Mouse (Mus musculus): Measurements from ENCODE around the gene Lamb1. TPM values are rescaled to one million over a fixed set of nuclear protein-coding genes. Genes with fewer than 3 reads are reported as not detected.
A peak's percentile ranks its signal among the peaks of the same experiment; 100 is the strongest.

Gene Lamb1
- polyA plus RNA-seq, 1 experiment from 2014 or later, result 31.7 TPM

GRCm38 (mm10) chr12:31350944-31351928 is 86.2 kb downstream of the Lamb1 start, which contains the start of gene Dld:
Gene Dld (minus strand): TSS chr12:31351453.
- Histone ChIP-seq H3K36me3 (ENCODE audit: control insufficient read depth, insufficient read depth, low read length) (no peaks in the 10 kb centered on the region), H3K27me3 (ENCODE audit: control insufficient read depth, insufficient read depth, low read length) (no peaks in the 10 kb centered on the region), H3K9me3 (ENCODE audit: control insufficient read depth, low read length) (no peaks in the 10 kb centered on the region), H3K4me2 (replicated peaks; ENCODE audit: low read depth) (peak within 1 kb of the TSS; percentile 76), H3K9ac (ENCODE audit: low read length) (peak within 1 kb of the TSS; percentile 94), H3K4me1 (replicated peaks; ENCODE audit: control insufficient read depth, insufficient read depth) (peaks cover 3% of the 10 kb centered on the region; the same call in 1 of the 2 replicates), H3K4me3 (ENCODE audit: low read depth, low read length) (peak within 1 kb of the TSS; percentile 90), H3K27ac (replicated peaks) (peak within 1 kb of the TSS; percentile 86)
- no peak for TF ChIP-seq CTCF (IDR thresholded peaks at IDR 0.05; ENCODE audit: low read depth)
- no peak for TF ChIP-seq EP300 (optimal IDR thresholded peaks at IDR 0.05)
- ATAC-seq (ENCODE audit: low FRiP score, low TSS enrichment) (peak; percentile 99), DNase-seq (ENCODE audit: low spot score) (peak; percentile 97)
- WGBS, result 5% methylated on average over 66 of the region's 66 CpGs

GRCm38 (mm10) chr12:31366428-31366827 is 101.4 kb downstream of the Lamb1 start:
- H3K4me1 ChIP-seq (replicated peaks; ENCODE audit: control insufficient read depth, insufficient read depth), result no peaks in the 10 kb centered on the region
- H3K27ac ChIP-seq (replicated peaks), result no peak overlapping the region
- H3K9me3 ChIP-seq (ENCODE audit: control insufficient read depth, low read length), result no peaks in the 10 kb centered on the region
- 56% methylated on average over 3 of the region's 3 CpGs for WGBS
- no peak overlapping the region for H3K4me3 ChIP-seq (ENCODE audit: low read depth, low read length)
- no peak for TF ChIP-seq CTCF (IDR thresholded peaks at IDR 0.05; ENCODE audit: low read depth)
- no peak for TF ChIP-seq EP300 (optimal IDR thresholded peaks at IDR 0.05)
- no peaks in the 10 kb centered on the region for H3K36me3 ChIP-seq (ENCODE audit: control insufficient read depth, insufficient read depth, low read length)
- no peak for DNase-seq (ENCODE audit: low spot score)
- H3K9ac ChIP-seq (ENCODE audit: low read length), result no peak overlapping the region
- H3K4me2 ChIP-seq (replicated peaks; ENCODE audit: low read depth), result no peak overlapping the region
- ATAC-seq (ENCODE audit: low FRiP score, low TSS enrichment), result no peak
- H3K27me3 ChIP-seq (ENCODE audit: control insufficient read depth, insufficient read depth, low read length), result no peaks in the 10 kb centered on the region

DNA sequence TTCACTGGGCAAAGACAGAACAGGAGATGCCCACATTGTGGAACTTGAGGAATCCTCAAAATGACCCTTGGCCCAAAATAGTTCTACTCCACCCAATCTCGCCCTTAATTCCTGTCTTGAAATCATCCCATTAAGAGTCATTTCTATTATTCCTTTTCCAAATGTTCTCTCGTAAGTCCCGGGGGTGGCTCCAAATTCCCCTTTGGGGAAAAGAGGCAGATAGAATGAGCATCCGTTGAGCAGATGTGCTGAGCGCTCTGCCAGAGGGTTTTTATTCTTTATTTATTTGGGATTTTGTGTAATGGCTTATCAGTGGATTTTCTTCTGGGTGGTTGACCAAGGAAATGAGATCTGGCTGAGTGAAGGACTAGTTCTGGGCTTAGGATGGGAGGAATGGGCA is 102.7 kb downstream of the Lamb1 start:
- TF ChIP-seq EP300 (optimal IDR thresholded peaks at IDR 0.05) (no peak), CTCF (IDR thresholded peaks at IDR 0.05; ENCODE audit: low read depth) (no peak)
- no peak overlapping the region for H3K27ac ChIP-seq (replicated peaks)
- H3K9ac ChIP-seq (ENCODE audit: low read length), result no peak overlapping the region
- 70% methylated on average over 5 of the region's 5 CpGs for WGBS
- H3K9me3 ChIP-seq (ENCODE audit: control insufficient read depth, low read length), result no peaks in the 10 kb centered on the region
- H3K27me3 ChIP-seq (ENCODE audit: control insufficient read depth, insufficient read depth, low read length), result no peaks in the 10 kb centered on the region
- H3K4me2 ChIP-seq (replicated peaks; ENCODE audit: low read depth), result no peak overlapping the region
- no peak for DNase-seq (ENCODE audit: low spot score)
- H3K4me1 ChIP-seq (replicated peaks; ENCODE audit: control insufficient read depth, insufficient read depth), result no peaks in the 10 kb centered on the region
- H3K4me3 ChIP-seq (ENCODE audit: low read depth, low read length), result no peak overlapping the region
- no peak for ATAC-seq (ENCODE audit: low FRiP score, low TSS enrichment)
- no peaks in the 10 kb centered on the region for H3K36me3 ChIP-seq (ENCODE audit: control insufficient read depth, insufficient read depth, low read length)

DNA sequence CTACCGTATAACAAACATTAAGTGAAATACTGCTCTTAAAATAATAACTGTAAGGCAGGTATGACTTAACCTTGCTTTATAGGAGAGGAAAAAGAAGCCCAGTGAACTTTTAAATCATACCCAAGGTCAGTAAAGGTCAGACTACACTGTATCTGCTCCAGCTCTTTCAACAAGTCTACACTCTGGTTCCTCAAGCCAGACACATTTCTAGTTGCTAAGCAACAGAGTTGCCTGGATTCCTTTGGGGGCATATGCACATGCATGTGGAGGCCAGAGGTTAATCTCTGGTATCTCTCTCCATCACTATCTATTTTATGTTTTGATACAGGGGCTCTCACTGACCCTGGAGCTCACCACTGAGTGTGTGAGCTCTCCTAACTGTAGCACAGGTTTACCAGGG is 104.1 kb downstream of the Lamb1 start:
- DNase-seq (ENCODE audit: low spot score), result no peak
- no peak for ATAC-seq (ENCODE audit: low FRiP score, low TSS enrichment)

GRCm38 (mm10) chr12:31369656-31370055 is 104.6 kb downstream of the Lamb1 start:
- no peak for ATAC-seq (ENCODE audit: low FRiP score, low TSS enrichment)
- 73% methylated on average over 7 of the region's 7 CpGs for WGBS

More for the DNA sequence above, 104.1 kb downstream of the Lamb1 start:
- WGBS, result 86% methylated on average over 1 of the region's 1 CpGs
- H3K9me3 ChIP-seq (ENCODE audit: control insufficient read depth, low read length), result no peaks in the 10 kb centered on the region
- no peaks in the 10 kb centered on the region for H3K4me1 ChIP-seq (replicated peaks; ENCODE audit: control insufficient read depth, insufficient read depth)
- no peak for TF ChIP-seq EP300 (optimal IDR thresholded peaks at IDR 0.05)
- no peak for TF ChIP-seq CTCF (IDR thresholded peaks at IDR 0.05; ENCODE audit: low read depth)
- H3K27ac ChIP-seq (replicated peaks), result no peak overlapping the region
- H3K4me2 ChIP-seq (replicated peaks; ENCODE audit: low read depth), result no peak overlapping the region
- H3K4me3 ChIP-seq (ENCODE audit: low read depth, low read length), result no peak overlapping the region
- no peaks in the 10 kb centered on the region for H3K27me3 ChIP-seq (ENCODE audit: control insufficient read depth, insufficient read depth, low read length)
- H3K36me3 ChIP-seq (ENCODE audit: control insufficient read depth, insufficient read depth, low read length), result no peaks in the 10 kb centered on the region
- H3K9ac ChIP-seq (ENCODE audit: low read length), result no peak overlapping the region

More at GRCm38 (mm10) chr12:31369656-31370055, 104.6 kb downstream of the Lamb1 start:
- no peak for DNase-seq (ENCODE audit: low spot score)
- no peak overlapping the region for H3K4me3 ChIP-seq (ENCODE audit: low read depth, low read length)
- no peaks in the 10 kb centered on the region for H3K9me3 ChIP-seq (ENCODE audit: control insufficient read depth, low read length)
- H3K4me2 ChIP-seq (replicated peaks; ENCODE audit: low read depth), result no peak overlapping the region
- H3K9ac ChIP-seq (ENCODE audit: low read length), result no peak overlapping the region
- no peaks in the 10 kb centered on the region for H3K36me3 ChIP-seq (ENCODE audit: control insufficient read depth, insufficient read depth, low read length)
- no peaks in the 10 kb centered on the region for H3K4me1 ChIP-seq (replicated peaks; ENCODE audit: control insufficient read depth, insufficient read depth)
- no peaks in the 10 kb centered on the region for H3K27me3 ChIP-seq (ENCODE audit: control insufficient read depth, insufficient read depth, low read length)
- TF ChIP-seq CTCF (IDR thresholded peaks at IDR 0.05; ENCODE audit: low read depth), result peak; percentile 36; the same call in 1 of the 2 replicates
- no peak for TF ChIP-seq EP300 (optimal IDR thresholded peaks at IDR 0.05)
- no peak overlapping the region for H3K27ac ChIP-seq (replicated peaks)

All from stomach, postnatal 0 days (tissue).